Mouse (Mus musculus) ovary, postnatal 14 days (tissue): ENCODE data around the gene Tspan15.

Source experiments
- DNase-seq: peaks from one replicate; pipeline ENCODE4 v3.0.0; 2022; ENCODE audit warnings: low spot score

Gene Tspan15

DNA sequence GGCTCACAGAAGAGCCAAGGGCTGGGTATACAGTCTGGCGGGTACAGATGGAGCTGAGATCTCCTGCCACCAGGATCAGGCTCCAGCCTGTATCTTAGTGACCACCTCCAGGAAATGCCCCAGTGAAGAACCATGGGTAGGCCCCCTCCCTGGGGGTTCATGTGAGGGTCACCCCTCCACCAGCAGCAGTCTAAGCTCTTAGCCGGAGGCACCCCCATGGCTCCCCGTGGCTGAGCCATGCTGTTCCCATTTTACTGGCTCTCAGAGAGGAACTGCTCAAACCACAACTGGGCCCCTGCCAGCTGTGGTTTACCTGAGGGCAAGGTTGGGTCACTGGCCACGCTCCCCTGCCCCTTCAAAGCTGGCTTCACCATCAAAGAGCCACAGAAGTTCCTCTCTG is 41.1 kb downstream of the Tspan15 start:
- DNase-seq: no peak

DNA sequence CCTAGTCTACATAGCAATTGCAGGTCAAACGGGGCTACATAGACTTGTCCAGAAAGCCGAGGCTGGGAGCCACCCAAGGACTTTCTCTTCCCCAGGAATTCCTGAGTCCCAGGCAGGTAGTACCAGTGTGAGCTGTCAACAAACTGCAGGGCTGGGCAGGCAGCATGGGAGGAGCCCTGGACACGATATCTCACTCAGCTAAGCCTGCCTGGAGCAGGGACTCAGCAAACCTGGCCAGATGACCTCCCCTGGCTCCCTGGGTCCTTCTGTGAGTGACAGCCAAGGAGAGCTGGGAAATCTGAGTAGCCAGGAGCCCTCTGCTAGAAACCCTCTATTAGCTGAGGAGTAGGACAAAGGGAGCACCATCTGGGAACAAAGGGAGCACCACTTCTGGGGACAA is 41.7 kb downstream of the Tspan15 start:
- DNase-seq: no peak

- peak; percentile 83 for DNase-seq
Observed at GRCm38 (mm10) chr10:62186882-62187281, 44.2 kb downstream of the Tspan15 start.

- DNase-seq: peak; percentile 93
Observed at GRCm38 (mm10) chr10:62183053-62183452, 48.0 kb downstream of the Tspan15 start.

DNA sequence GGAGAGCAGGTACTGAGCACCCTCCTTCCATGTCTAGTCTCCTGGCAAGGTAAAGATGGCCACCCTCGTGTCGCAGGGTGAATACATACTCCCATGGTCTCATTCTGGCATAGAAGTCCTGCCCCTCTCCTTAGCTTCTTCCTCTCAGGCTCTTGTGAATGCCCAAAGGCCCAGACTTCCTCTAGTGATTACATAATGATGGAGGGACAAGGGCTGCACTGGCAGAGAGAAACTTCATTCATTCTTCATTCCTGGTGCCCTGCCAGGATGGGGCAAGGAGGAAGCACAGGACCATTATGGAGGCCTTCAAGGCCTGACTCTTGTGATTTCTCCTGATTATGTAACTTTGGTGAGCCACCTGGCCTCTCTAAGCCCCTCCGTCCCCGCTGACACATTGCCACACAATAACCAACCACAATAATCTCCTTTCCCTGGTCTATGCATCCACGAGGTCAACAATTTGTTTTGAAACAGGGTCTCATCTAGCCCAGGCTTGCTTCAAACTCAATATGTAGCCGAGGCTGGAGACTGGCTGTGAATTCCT is 48.5 kb downstream of the Tspan15 start:
- no peak for DNase-seq

- no peak for DNase-seq
Observed at GRCm38 (mm10) chr10:62181701-62182100, 49.4 kb downstream of the Tspan15 start.

- DNase-seq: no peak
Observed at GRCm38 (mm10) chr10:62179944-62180343, 51.1 kb downstream of the Tspan15 start.

GRCm38 (mm10) chr10:62174533-62175313 is 56.3 kb downstream of the Tspan15 start:
- DNase-seq: no peak

GRCm38 (mm10) chr10:62173941-62174448 is 57.1 kb downstream of the Tspan15 start:
- no peak for DNase-seq

DNA sequence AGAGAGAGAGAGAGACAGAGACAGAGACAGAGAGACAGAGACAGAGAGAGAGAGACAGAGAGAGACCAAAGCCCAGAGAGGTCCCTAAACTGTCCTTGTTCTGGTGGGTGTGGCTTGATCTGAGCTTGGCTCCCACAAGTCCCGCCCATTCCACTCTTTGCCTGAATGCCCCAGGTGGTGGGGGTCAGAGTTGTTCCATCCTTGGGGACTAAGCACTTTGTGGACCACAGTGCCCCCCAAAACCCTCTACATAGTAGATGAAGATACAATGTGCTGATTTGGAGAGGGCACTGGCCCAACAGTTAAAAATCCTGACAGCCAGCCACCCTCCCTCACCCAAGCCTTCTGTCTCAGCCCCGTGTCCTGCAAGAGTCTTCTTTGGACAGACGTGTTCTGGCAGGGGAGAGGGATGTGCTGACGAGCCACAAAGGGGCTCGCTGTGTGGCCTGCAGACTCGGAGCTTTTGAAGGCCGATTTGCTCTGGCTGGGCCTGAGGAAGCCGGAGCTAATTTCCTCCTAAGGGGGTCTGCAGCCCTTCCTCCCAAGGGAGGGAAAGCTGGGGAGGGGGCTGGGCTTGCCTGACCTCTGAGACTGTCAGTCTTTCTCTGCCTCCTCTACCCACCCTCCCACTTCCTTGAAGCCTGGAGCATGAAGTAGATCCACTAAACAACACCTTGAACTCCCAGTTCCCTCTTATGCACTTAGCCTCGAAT is 58.1 kb downstream of the Tspan15 start:
- DNase-seq: no peak

DNA sequence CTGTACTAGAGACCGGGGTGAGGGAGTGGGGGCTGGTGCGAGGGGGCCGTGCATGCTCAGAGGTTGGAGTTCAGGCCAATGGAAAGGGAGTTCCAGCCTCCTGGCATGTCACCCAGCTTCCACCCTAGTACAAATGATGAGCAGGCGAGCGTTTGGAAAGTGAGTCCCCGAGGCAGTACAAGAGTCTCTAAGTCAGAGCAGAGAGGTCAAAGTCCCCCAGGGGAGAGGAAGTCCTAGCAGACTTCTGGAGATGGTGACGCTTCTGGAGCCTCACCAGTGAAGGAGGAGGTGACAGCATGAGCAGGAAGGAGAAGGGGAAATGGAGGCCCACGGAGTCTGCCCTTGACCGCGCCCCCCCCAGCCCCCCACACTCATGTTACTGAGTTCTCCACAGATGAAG is 68.6 kb downstream of the Tspan15 start:
- no peak for DNase-seq

DNA sequence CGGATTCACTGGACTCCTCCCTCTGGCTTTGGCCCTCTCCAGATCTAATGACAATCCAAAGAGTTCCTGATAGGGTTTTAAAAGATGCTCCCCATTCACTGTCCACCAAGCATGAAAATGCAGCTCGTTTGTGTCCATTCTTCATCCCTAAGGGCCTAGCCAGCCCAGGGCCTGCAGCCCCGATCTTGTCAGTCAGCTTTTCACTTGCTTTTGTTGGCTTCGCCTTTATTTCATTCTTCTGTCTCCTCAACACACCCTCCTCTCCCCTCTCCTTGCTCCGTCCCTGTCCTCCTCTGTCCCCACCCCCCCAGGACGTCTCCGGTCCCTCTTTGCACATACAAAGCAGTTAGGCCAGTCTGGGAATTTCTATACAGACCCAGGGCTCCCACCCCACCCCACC is 81.1 kb downstream of the Tspan15 start:
- no peak for DNase-seq

DNA sequence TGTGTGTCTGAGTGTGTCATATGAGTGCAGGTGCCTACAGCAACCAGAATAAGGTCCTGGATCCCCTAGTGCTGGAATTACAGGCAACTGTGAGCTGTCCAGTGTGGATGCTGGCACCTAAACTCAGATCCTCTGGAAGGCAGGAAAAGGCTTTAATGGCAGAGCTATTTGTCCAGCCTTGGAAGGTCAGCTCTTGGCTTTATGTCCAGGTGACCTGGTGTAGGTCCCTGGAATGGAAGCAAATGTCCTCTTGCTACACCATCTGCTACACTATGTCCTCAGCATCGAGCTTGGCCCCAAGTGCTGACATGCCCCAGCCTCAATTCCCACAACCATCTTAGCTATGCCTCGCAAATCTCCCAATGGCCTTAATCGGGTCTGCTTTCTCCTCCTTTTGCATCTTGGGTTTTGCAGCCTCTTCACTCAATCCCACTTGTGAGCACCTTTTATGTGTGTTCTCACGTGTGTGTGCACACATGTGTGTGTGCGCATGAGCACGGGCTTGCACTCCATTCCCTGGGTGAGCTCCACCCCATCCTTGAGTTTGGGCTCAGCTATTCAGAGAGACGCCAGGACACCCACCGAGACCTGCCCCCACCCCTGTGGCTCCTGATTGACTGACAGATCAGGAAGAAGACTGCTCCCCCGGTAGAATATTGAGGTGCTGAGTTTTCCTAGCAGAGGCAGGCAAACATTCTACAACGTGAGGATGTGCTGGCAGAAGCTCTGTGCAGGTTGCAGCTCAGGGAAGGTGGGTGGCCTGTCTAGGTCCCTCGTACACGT is 83.4 kb downstream of the Tspan15 start:
- DNase-seq: no peak

DNA sequence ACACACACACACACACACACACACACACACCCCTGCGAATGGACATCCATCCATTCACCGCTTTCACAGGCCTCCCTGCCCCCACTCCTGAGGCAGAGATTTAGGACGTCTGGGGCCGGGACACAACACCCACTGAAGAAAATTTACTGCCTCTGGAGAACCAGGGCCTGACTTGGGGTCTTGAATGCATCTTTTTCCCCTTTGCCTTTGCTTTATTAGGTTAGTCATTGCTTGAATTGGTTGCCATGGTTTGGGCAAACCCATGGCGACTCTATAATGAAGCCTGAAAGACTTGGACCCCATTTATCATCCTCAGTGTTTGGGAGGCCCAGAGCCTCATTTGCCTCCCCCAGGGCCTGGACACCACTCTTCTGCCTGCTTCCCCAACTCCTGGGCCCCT is 85.1 kb downstream of the Tspan15 start:
- DNase-seq: no peak

GRCm38 (mm10) chr10:62143820-62144219 is 87.2 kb downstream of the Tspan15 start, which contains the start of gene Fam241b:
Gene Fam241b (minus strand): TSS chr10:62143920.
- no peak for DNase-seq

- peak; percentile 15 for DNase-seq
Observed at GRCm38 (mm10) chr10:62138040-62138439, 93.0 kb downstream of the Tspan15 start.

DNA sequence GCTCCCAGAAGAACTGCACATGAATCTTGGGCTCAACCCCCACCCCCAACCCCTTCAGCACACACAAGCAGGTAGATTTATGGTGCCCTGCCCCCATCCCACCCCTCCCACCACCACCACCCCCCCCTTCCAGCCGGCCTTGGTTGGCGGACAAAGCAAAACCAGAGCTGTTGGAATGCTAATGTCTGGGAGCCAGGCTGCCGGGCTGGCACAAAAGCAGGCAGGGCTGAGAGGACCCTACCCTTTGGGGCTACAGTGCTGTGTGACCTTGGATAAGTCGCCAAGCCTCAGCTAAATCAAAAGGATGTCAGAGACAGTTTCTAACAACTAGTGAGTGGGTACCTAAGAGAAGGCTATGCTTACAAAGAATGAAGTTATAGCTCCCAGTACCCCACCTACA is 93.9 kb downstream of the Tspan15 start:
- DNase-seq: no peak

DNA sequence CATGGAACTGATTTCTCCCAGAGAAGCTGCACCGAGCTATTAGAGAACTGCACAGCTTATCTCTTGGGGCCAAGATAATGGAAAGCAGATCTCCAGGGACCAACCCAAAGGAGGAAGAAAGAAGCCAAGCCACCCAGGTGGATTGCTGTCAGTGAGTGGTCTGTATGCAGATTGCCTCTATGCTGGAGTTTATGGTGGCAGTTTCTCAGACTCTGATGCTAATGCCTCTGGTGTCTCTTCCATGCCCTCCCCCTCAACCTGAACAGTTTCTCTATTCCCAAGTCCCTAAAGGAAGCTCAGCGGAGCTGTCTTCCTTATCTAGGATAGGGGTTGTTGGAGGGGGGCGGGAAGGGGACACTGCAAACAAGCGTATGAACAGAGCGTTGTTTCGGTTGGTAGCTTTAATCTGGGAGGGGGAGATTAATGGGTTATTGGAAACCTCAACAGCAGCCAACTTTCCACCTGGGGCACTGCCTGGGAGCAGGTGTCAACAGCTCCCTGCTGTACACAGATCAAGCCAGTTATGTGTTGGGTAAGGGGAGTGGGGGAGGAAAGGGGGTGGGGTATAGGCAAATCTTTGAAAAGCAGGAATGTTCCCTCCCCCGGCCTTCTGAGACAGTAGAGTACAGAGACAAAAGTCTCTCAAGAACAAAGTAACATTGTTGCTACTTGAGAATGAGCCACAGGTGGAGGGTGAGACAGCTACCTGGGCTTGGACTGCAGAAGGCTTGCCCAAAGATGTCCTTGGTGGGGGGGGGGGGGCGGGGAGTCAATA is 95.2 kb downstream of the Tspan15 start:
- no peak for DNase-seq
